Mouse (Mus musculus): ENCODE measurements around the gene Dlgap1. TPM values are rescaled to one million over a fixed set of nuclear protein-coding genes. Genes with fewer than 3 reads are reported as not detected.
A peak's percentile ranks its signal among the peaks of the same experiment; 100 is the strongest.

The Dlgap1 gene
- polyA plus RNA-seq, 1 experiment from 2014 or later, result 11.6 TPM

- DNase-seq (ENCODE audit: low spot score) (no peak), ATAC-seq (no peak)
- H3K9ac ChIP-seq (ENCODE audit: low read length), result no peak overlapping the region
- no peaks in the 10 kb centered on the region for H3K9me3 ChIP-seq (replicated peaks; ENCODE audit: control insufficient read depth, low read length)
- 92% methylated on average over 5 of the region's 5 CpGs for WGBS
- no peaks in the 10 kb centered on the region for H3K36me3 ChIP-seq (ENCODE audit: control insufficient read depth, insufficient read depth, low read length)
- H3K27ac ChIP-seq (ENCODE audit: low read depth, low read length), result no peak overlapping the region
- H3K4me1 ChIP-seq (ENCODE audit: control insufficient read depth, insufficient read depth, low read length), result peaks cover 14% of the 10 kb centered on the region
- H3K27me3 ChIP-seq (replicated peaks; ENCODE audit: control insufficient read depth, insufficient read depth, low read length), result no peaks in the 10 kb centered on the region
- H3K4me3 ChIP-seq (ENCODE audit: low read depth, low read length), result no peak overlapping the region
- no peak overlapping the region for H3K4me2 ChIP-seq (ENCODE audit: low read length)
Measured at GRCm38 (mm10) chr17:70744570-70745153, 775.8 kb downstream of the Dlgap1 start.

GRCm38 (mm10) chr17:70745385-70745784 is 776.5 kb downstream of the Dlgap1 start:
- no peaks in the 10 kb centered on the region for H3K27me3 ChIP-seq (replicated peaks; ENCODE audit: control insufficient read depth, insufficient read depth, low read length)
- H3K4me2 ChIP-seq (ENCODE audit: low read length), result no peak overlapping the region
- no peaks in the 10 kb centered on the region for H3K36me3 ChIP-seq (ENCODE audit: control insufficient read depth, insufficient read depth, low read length)
- no peak overlapping the region for H3K9ac ChIP-seq (ENCODE audit: low read length)
- H3K27ac ChIP-seq (ENCODE audit: low read depth, low read length), result no peak overlapping the region
- no peak overlapping the region for H3K4me3 ChIP-seq (ENCODE audit: low read depth, low read length)
- H3K9me3 ChIP-seq (replicated peaks; ENCODE audit: control insufficient read depth, low read length), result no peaks in the 10 kb centered on the region
- WGBS, result 90% methylated on average over 6 of the region's 6 CpGs
- ATAC-seq (no peak), DNase-seq (ENCODE audit: low spot score) (no peak)
- H3K4me1 ChIP-seq (ENCODE audit: control insufficient read depth, insufficient read depth, low read length), result peaks cover 14% of the 10 kb centered on the region

GRCm38 (mm10) chr17:70746379-70747079 is 777.7 kb downstream of the Dlgap1 start:
- no peak overlapping the region for H3K4me2 ChIP-seq (ENCODE audit: low read length)
- no peak for ATAC-seq
- no peak for DNase-seq (ENCODE audit: low spot score)
- H3K4me1 ChIP-seq (ENCODE audit: control insufficient read depth, insufficient read depth, low read length), result peaks cover 17% of the 10 kb centered on the region
- H3K27me3 ChIP-seq (replicated peaks; ENCODE audit: control insufficient read depth, insufficient read depth, low read length), result no peaks in the 10 kb centered on the region
- no peaks in the 10 kb centered on the region for H3K9me3 ChIP-seq (replicated peaks; ENCODE audit: control insufficient read depth, low read length)
- no peak overlapping the region for H3K9ac ChIP-seq (ENCODE audit: low read length)
- H3K27ac ChIP-seq (ENCODE audit: low read depth, low read length), result no peak overlapping the region
- H3K4me3 ChIP-seq (ENCODE audit: low read depth, low read length), result no peak overlapping the region
- no peaks in the 10 kb centered on the region for H3K36me3 ChIP-seq (ENCODE audit: control insufficient read depth, insufficient read depth, low read length)
- WGBS, result 14% methylated on average over 9 of the region's 9 CpGs

- no peaks in the 10 kb centered on the region for H3K27me3 ChIP-seq (replicated peaks; ENCODE audit: control insufficient read depth, insufficient read depth, low read length)
- under 1% methylated on average over 23 of the region's 23 CpGs for WGBS
- peak overlapping the region; percentile 3; the same call in 1 of the 2 replicates for H3K27ac ChIP-seq (ENCODE audit: low read depth, low read length)
- H3K4me3 ChIP-seq (ENCODE audit: low read depth, low read length), result peak overlapping the region; percentile 20
- DNase-seq (ENCODE audit: low spot score), result peak; percentile 62
- no peaks in the 10 kb centered on the region for H3K36me3 ChIP-seq (ENCODE audit: control insufficient read depth, insufficient read depth, low read length)
- H3K4me1 ChIP-seq (ENCODE audit: control insufficient read depth, insufficient read depth, low read length), result peaks cover 17% of the 10 kb centered on the region
- H3K9ac ChIP-seq (ENCODE audit: low read length), result peak overlapping the region; percentile 46
- H3K9me3 ChIP-seq (replicated peaks; ENCODE audit: control insufficient read depth, low read length), result no peaks in the 10 kb centered on the region
- peak; percentile 49 for ATAC-seq
- peak overlapping the region; percentile 61 for H3K4me2 ChIP-seq (ENCODE audit: low read length)
Measured at GRCm38 (mm10) chr17:70747731-70748475, 779.0 kb downstream of the Dlgap1 start.

- peaks cover 17% of the 10 kb centered on the region for H3K4me1 ChIP-seq (ENCODE audit: control insufficient read depth, insufficient read depth, low read length)
- peak overlapping the region; percentile 61 for H3K4me2 ChIP-seq (ENCODE audit: low read length)
- no peaks in the 10 kb centered on the region for H3K27me3 ChIP-seq (replicated peaks; ENCODE audit: control insufficient read depth, insufficient read depth, low read length)
- no peaks in the 10 kb centered on the region for H3K9me3 ChIP-seq (replicated peaks; ENCODE audit: control insufficient read depth, low read length)
- H3K36me3 ChIP-seq (ENCODE audit: control insufficient read depth, insufficient read depth, low read length), result no peaks in the 10 kb centered on the region
- peak overlapping the region; percentile 46 for H3K9ac ChIP-seq (ENCODE audit: low read length)
- DNase-seq (ENCODE audit: low spot score) (no peak), ATAC-seq (no peak)
- WGBS, result 8% methylated on average over 10 of the region's 10 CpGs
- H3K4me3 ChIP-seq (ENCODE audit: low read depth, low read length), result no peak overlapping the region
- H3K27ac ChIP-seq (ENCODE audit: low read depth, low read length), result no peak overlapping the region
Measured at GRCm38 (mm10) chr17:70748476-70748830, 779.6 kb downstream of the Dlgap1 start.

GRCm38 (mm10) chr17:70748964-70749650 is 780.2 kb downstream of the Dlgap1 start:
- DNase-seq (ENCODE audit: low spot score), result no peak
- H3K36me3 ChIP-seq (ENCODE audit: control insufficient read depth, insufficient read depth, low read length), result no peaks in the 10 kb centered on the region
- H3K4me2 ChIP-seq (ENCODE audit: low read length), result no peak overlapping the region
- H3K9me3 ChIP-seq (replicated peaks; ENCODE audit: control insufficient read depth, low read length), result no peaks in the 10 kb centered on the region
- H3K4me1 ChIP-seq (ENCODE audit: control insufficient read depth, insufficient read depth, low read length), result peaks cover 17% of the 10 kb centered on the region
- 48% methylated on average over 7 of the region's 7 CpGs for WGBS
- H3K9ac ChIP-seq (ENCODE audit: low read length), result no peak overlapping the region
- H3K27ac ChIP-seq (ENCODE audit: low read depth, low read length), result no peak overlapping the region
- H3K4me3 ChIP-seq (ENCODE audit: low read depth, low read length), result no peak overlapping the region
- ATAC-seq, result no peak
- no peaks in the 10 kb centered on the region for H3K27me3 ChIP-seq (replicated peaks; ENCODE audit: control insufficient read depth, insufficient read depth, low read length)

GRCm38 (mm10) chr17:70750236-70751160 is 781.6 kb downstream of the Dlgap1 start:
- H3K4me3 ChIP-seq (ENCODE audit: low read depth, low read length), result peak overlapping the region; percentile 26; the same call in 1 of the 2 replicates
- peak overlapping the region; percentile 54; the same call in 1 of the 2 replicates for H3K9ac ChIP-seq (ENCODE audit: low read length)
- DNase-seq (ENCODE audit: low spot score) (no peak), ATAC-seq (no peak)
- 37% methylated on average over 17 of the region's 17 CpGs for WGBS
- no peak overlapping the region for H3K27ac ChIP-seq (ENCODE audit: low read depth, low read length)
- H3K4me2 ChIP-seq (ENCODE audit: low read length), result peak overlapping the region; percentile 47
- no peaks in the 10 kb centered on the region for H3K27me3 ChIP-seq (replicated peaks; ENCODE audit: control insufficient read depth, insufficient read depth, low read length)
- H3K36me3 ChIP-seq (ENCODE audit: control insufficient read depth, insufficient read depth, low read length), result no peaks in the 10 kb centered on the region
- H3K9me3 ChIP-seq (replicated peaks; ENCODE audit: control insufficient read depth, low read length), result no peaks in the 10 kb centered on the region
- H3K4me1 ChIP-seq (ENCODE audit: control insufficient read depth, insufficient read depth, low read length), result peaks cover 21% of the 10 kb centered on the region

- 4% methylated on average over 19 of the region's 19 CpGs for WGBS
- Histone ChIP-seq H3K4me1 (ENCODE audit: control insufficient read depth, insufficient read depth, low read length) (peaks cover 21% of the 10 kb centered on the region), H3K27me3 (replicated peaks; ENCODE audit: control insufficient read depth, insufficient read depth, low read length) (no peaks in the 10 kb centered on the region), H3K9me3 (replicated peaks; ENCODE audit: control insufficient read depth, low read length) (no peaks in the 10 kb centered on the region), H3K9ac (ENCODE audit: low read length) (peak overlapping the region; percentile 54; the same call in 1 of the 2 replicates), H3K4me2 (ENCODE audit: low read length) (peak overlapping the region; percentile 47), H3K4me3 (ENCODE audit: low read depth, low read length) (peak overlapping the region; percentile 26; the same call in 1 of the 2 replicates), H3K36me3 (ENCODE audit: control insufficient read depth, insufficient read depth, low read length) (no peaks in the 10 kb centered on the region), H3K27ac (ENCODE audit: low read depth, low read length) (no peak overlapping the region)
- DNase-seq (ENCODE audit: low spot score) (no peak), ATAC-seq (no peak)
Measured at GRCm38 (mm10) chr17:70751161-70751651, 782.3 kb downstream of the Dlgap1 start.
